Mouse (Mus musculus) limb, embryonic 15.5 days (tissue): ENCODE measurements around the gene Psmd14. TPM values are rescaled to one million over a fixed set of nuclear protein-coding genes. Genes with fewer than 3 reads are reported as not detected.

Experiments
- ATAC-seq: fragments of 200-750 bp; cut with Nextera tagmentation; 2 replicates; pipeline ENCODE4 v1.8.0; 2017; ENCODE audit warnings: low read depth, moderate TSS enrichment; ENCODE audit not compliant: insufficient number of reproducible peaks, low FRiP score, low TSS enrichment
- H3K27ac ChIP-seq: fragments of 300-500 bp; sonication (generic); 2 replicates; pipeline ENCODE4 v1.5.1; 2015; ENCODE audit warnings: moderate library complexity, mild to moderate bottlenecking, inconsistent platforms
- H3K27me3 ChIP-seq: fragments of 300-500 bp; sonication (generic); 2 replicates; pipeline ENCODE4 v1.6.1; 2015; ENCODE audit warnings: inconsistent platforms
- H3K36me3 ChIP-seq: fragments of 300-500 bp; sonication (generic); 2 replicates; pipeline ENCODE4 v1.6.1; 2015; ENCODE audit warnings: inconsistent platforms
- H3K4me1 ChIP-seq: fragments of 300-500 bp; sonication (generic); 2 replicates; pipeline ENCODE4 v1.6.1; 2015; ENCODE audit warnings: inconsistent platforms
- H3K4me2 ChIP-seq: fragments of 300-500 bp; sonication (generic); 2 replicates; pipeline ENCODE4 v1.6.1; 2015; ENCODE audit warnings: mild to moderate bottlenecking, inconsistent platforms
- H3K4me3 ChIP-seq: fragments of 300-500 bp; sonication (generic); 2 replicates; pipeline ENCODE4 v1.5.1; 2015; ENCODE audit warnings: mild to moderate bottlenecking, inconsistent platforms
- H3K9ac ChIP-seq: fragments of 300-500 bp; sonication (generic); 2 replicates; pipeline ENCODE4 v1.6.1; 2015; ENCODE audit warnings: inconsistent platforms
- H3K9me3 ChIP-seq: fragments of 300-500 bp; sonication (generic); 2 replicates; pipeline ENCODE4 v1.6.1; 2016; ENCODE audit warnings: inconsistent platforms
- WGBS: fragments of 180-500 bp; shearing (Covaris S2); methylation state at CpG from one replicate; pipeline ENCODE4 v1.1.7; 2015; 5-methylcytosine and 5-hydroxymethylcytosine counted together
- polyA plus RNA-seq: library from polyadenylated mRNA; unstranded; fragments of >200 nt; fragmentation: Nextera tagmentation; extraction: Ambion mirVana; gene quantifications from 2 replicates; pipeline ENCODE4 v1.2.1, GENCODE M21; 2015

Gene Psmd14
- polyA plus RNA-seq, 1 experiment from 2014 or later = 158 TPM

- 22% methylated on average over 2 of the region's 2 CpGs for WGBS
Measured at GRCm38 (mm10) chr2:61807781-61808180, 96.3 kb downstream of the Psmd14 start.

DNA sequence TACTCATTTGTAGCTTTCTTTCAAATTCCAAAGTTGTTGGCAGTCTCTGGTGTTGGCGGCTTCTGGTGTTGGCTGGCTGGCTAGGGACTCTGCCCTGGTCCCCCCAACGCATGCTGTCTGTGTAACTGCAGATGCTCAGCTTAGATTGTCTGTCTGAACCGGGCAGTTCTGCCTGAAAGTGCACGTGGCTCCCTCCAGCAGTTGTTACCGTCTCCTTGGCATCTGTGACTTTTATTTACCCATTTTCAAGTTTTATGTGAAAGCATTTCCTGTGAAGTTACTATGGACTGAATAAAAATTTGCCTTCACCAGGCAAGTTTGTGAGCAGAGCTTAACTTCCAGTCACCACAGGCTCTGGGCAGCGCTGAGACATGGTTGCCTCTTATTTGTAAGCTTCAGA is 97.3 kb downstream of the Psmd14 start:
- WGBS = 6% methylated on average over 6 of the region's 6 CpGs
- Histone ChIP-seq H3K9ac (no peak overlapping the region), H3K27ac (no peak overlapping the region), H3K27me3 (peaks cover 88% of the 10 kb centered on the region), H3K4me3 (no peak overlapping the region), H3K9me3 (no peaks in the 10 kb centered on the region), H3K36me3 (no peaks in the 10 kb centered on the region), H3K4me1 (peaks cover 34% of the 10 kb centered on the region), H3K4me2 (no peak overlapping the region)
- no peak for ATAC-seq

More at GRCm38 (mm10) chr2:61807781-61808180, 96.3 kb downstream of the Psmd14 start:
- no peak overlapping the region for H3K4me3 ChIP-seq
- H3K36me3 ChIP-seq = no peaks in the 10 kb centered on the region
- no peak overlapping the region for H3K27ac ChIP-seq
- no peaks in the 10 kb centered on the region for H3K9me3 ChIP-seq
- H3K27me3 ChIP-seq = peaks cover 90% of the 10 kb centered on the region
- peaks cover 43% of the 10 kb centered on the region for H3K4me1 ChIP-seq
- ATAC-seq = no peak
- no peak overlapping the region for H3K4me2 ChIP-seq
- H3K9ac ChIP-seq = no peak overlapping the region

- Histone ChIP-seq H3K36me3 (no peaks in the 10 kb centered on the region), H3K4me2 (no peak overlapping the region), H3K27ac (no peak overlapping the region), H3K4me3 (no peak overlapping the region), H3K9me3 (no peaks in the 10 kb centered on the region), H3K27me3 (peaks cover 87% of the 10 kb centered on the region), H3K4me1 (peaks cover 31% of the 10 kb centered on the region), H3K9ac (no peak overlapping the region)
- no peak for ATAC-seq
- WGBS = 3% methylated on average over 1 of the region's 1 CpGs
Measured at GRCm38 (mm10) chr2:61809381-61809780, 97.9 kb downstream of the Psmd14 start.

DNA sequence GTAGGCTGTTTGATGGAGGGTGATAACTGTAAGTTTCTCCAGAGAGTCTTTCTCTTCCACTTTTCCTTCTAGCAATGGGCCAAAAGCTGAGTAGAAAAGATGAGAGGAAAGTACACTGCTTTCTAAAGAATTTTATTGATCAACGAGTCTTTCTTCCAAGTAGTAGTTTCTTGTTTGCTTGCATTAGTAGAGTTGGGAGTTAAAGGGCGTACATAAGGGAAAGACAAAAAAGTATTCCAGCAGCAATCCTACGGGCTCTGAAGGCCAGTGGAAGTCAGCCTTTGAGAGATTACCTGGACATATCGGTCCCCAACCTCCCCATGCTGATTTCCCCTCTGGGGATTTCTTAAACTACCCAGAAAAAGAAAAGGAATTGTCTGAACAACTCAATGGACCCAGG is 99.3 kb downstream of the Psmd14 start:
- 53% methylated on average over 4 of the region's 4 CpGs for WGBS

GRCm38 (mm10) chr2:61811163-61811506 is 99.6 kb downstream of the Psmd14 start:
- Histone ChIP-seq H3K4me1 (peaks cover 32% of the 10 kb centered on the region), H3K36me3 (no peaks in the 10 kb centered on the region), H3K9ac (no peak overlapping the region), H3K27me3 (peaks cover 82% of the 10 kb centered on the region), H3K9me3 (no peaks in the 10 kb centered on the region), H3K4me3 (peak overlapping the region; percentile 54), H3K4me2 (peak overlapping the region; percentile 95), H3K27ac (no peak overlapping the region)
- no peak for ATAC-seq
- WGBS = 33% methylated on average over 8 of the region's 8 CpGs

More for the DNA sequence above, 99.3 kb downstream of the Psmd14 start:
- Histone ChIP-seq H3K36me3 (no peaks in the 10 kb centered on the region), H3K9me3 (no peaks in the 10 kb centered on the region), H3K9ac (no peak overlapping the region), H3K4me3 (no peak overlapping the region), H3K27ac (no peak overlapping the region), H3K4me1 (peaks cover 30% of the 10 kb centered on the region), H3K4me2 (no peak overlapping the region), H3K27me3 (peaks cover 82% of the 10 kb centered on the region)
- ATAC-seq = no peak

DNA sequence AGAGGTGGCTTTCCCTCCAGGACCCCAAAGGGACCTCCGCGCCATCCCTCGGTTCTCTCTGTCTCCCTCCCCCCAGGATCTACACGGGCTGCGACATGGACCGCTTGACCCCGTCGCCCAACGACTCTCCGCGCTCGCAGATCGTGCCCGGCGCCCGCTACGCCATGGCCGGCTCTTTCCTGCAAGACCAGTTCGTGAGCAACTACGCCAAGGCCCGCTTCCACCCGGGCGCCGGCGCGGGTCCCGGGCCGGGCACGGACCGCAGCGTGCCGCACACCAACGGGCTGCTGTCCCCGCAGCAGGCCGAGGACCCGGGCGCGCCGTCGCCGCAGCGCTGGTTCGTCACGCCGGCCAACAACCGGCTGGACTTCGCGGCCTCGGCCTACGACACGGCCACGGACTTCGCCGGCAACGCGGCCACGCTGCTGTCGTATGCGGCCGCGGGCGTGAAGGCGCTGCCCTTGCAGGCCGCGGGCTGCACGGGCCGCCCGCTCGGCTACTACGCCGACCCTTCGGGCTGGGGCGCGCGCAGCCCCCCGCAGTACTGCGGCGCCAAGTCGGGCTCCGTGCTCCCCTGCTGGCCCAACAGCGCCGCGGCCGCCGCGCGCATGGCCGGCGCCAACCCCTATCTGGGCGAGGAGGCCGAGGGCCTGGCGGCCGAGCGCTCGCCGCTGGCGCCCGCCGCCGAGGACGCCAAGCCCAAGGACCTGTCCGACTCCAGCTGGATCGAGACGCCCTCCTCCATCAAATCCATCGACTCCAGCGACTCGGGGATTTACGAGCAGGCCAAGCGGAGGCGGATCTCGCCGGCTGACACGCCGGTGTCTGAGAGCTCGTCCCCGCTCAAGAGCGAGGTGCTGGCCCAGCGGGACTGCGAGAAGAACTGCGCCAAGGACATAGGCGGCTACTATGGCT is 100.3 kb downstream of the Psmd14 start:
- H3K27me3 ChIP-seq = peaks cover 77% of the 10 kb centered on the region
- no peaks in the 10 kb centered on the region for H3K9me3 ChIP-seq
- H3K36me3 ChIP-seq = no peaks in the 10 kb centered on the region
- peak overlapping the region; percentile 55 for H3K9ac ChIP-seq
- ATAC-seq = peak; percentile 45; the same call in 1 of the 2 replicates
- H3K4me3 ChIP-seq = peak overlapping the region; percentile 54
- WGBS = under 1% methylated on average over 115 of the region's 121 CpGs
- no peak overlapping the region for H3K27ac ChIP-seq
- peaks cover 32% of the 10 kb centered on the region for H3K4me1 ChIP-seq
- H3K4me2 ChIP-seq = peak overlapping the region; percentile 95

DNA sequence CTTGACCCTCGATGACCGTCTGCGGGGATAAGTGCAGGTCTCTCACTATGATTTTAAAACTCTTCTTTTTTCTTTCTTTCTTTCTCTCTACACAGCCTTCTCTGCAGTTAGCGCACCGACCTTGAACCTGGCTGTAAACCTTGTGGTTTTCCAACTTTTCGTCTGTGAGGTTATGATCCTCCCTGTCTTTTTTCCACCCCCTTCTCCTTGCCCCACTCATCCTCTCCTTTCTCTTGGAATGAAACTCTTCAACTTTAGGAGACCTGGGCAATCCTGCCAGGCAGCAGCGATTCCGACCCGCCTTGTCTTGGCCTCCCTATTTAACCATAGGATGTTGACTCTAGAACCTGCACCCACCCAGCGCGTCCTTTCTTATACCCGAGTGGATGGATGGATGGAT is 101.0 kb downstream of the Psmd14 start:
- H3K27me3 ChIP-seq = peaks cover 70% of the 10 kb centered on the region
- ATAC-seq = no peak
- no peaks in the 10 kb centered on the region for H3K36me3 ChIP-seq
- peak overlapping the region; percentile 95 for H3K4me2 ChIP-seq
- H3K27ac ChIP-seq = no peak overlapping the region
- no peaks in the 10 kb centered on the region for H3K9me3 ChIP-seq
- H3K9ac ChIP-seq = peak overlapping the region; percentile 55
- 16% methylated on average over 12 of the region's 12 CpGs for WGBS
- peak overlapping the region; percentile 54 for H3K4me3 ChIP-seq
- peaks cover 29% of the 10 kb centered on the region for H3K4me1 ChIP-seq

GRCm38 (mm10) chr2:61813106-61813505 is 101.6 kb downstream of the Psmd14 start:
- no peaks in the 10 kb centered on the region for H3K36me3 ChIP-seq
- H3K4me1 ChIP-seq = peaks cover 29% of the 10 kb centered on the region
- no peak overlapping the region for H3K4me3 ChIP-seq
- H3K27me3 ChIP-seq = peaks cover 67% of the 10 kb centered on the region
- no peak for ATAC-seq
- H3K4me2 ChIP-seq = no peak overlapping the region
- H3K27ac ChIP-seq = no peak overlapping the region
- no peak overlapping the region for H3K9ac ChIP-seq
- WGBS = 18% methylated on average over 6 of the region's 6 CpGs
- no peaks in the 10 kb centered on the region for H3K9me3 ChIP-seq

GRCm38 (mm10) chr2:61813521-61813920 is 102.0 kb downstream of the Psmd14 start:
- peaks cover 29% of the 10 kb centered on the region for H3K4me1 ChIP-seq

DNA sequence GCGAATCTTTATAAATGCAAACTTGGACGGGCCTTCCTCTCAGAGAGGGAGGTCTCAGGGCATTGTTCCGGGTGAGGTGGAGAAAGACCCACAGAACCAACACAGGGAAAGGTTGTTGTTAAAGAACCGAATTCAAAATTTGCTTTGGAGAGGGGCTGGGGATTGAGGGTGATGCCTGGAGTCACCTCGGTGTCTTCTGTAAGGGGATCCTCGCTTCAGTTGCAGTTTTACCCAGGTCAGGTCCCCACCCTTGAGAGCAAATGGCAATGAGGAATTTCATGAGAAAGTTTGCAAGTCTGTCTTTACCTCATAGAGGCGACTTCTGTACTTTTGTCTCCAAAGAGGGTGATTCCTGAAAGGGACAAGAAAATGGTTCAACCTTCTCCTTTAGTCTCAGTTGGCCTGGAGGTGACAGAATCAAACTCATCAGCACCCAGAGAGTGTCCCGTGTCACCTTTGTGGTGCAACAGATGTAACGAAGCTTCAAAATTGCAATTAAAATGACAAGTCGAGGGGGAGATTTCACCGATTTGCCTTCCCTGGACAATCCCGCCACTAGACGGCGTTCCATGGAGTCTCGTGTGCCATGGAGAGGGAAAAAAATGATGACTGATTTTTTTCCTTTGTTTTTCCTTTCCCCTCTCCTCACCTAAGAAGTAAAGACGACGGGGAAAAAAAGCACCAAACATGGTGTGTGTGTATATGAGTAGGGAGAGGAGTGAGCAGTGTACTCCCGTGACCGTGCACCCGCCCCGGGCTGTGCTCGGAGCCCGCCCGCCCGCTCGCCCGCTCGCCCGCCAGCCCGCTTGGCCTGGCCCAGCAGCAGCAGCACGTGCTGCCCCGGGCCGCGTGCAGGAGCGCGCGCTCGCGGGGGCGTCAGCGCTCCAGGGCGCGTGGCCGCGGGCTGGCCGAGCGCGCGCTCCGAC is 103.3 kb downstream of the Psmd14 start:
- H3K4me1 ChIP-seq = peaks cover 29% of the 10 kb centered on the region
- H3K4me3 ChIP-seq = peak overlapping the region; percentile 45
- 0 out of 2 replicates have a peak overlapping the region, but pooled peaks have one; percentile 54 for H3K9ac ChIP-seq
- H3K27ac ChIP-seq = 0 out of 2 replicates have a peak overlapping the region, but pooled peaks have one; percentile 75
- WGBS = 5% methylated on average over 40 of the region's 50 CpGs
- peak; percentile 64; the same call in 1 of the 2 replicates for ATAC-seq
- H3K27me3 ChIP-seq = peaks cover 52% of the 10 kb centered on the region
- H3K9me3 ChIP-seq = no peaks in the 10 kb centered on the region
- peak overlapping the region; percentile 88 for H3K4me2 ChIP-seq
- no peaks in the 10 kb centered on the region for H3K36me3 ChIP-seq

More at GRCm38 (mm10) chr2:61813521-61813920, 102.0 kb downstream of the Psmd14 start:
- Histone ChIP-seq H3K4me2 (no peak overlapping the region), H3K9ac (no peak overlapping the region), H3K9me3 (no peaks in the 10 kb centered on the region), H3K27me3 (peaks cover 65% of the 10 kb centered on the region), H3K36me3 (no peaks in the 10 kb centered on the region), H3K27ac (no peak overlapping the region), H3K4me3 (no peak overlapping the region)
- 20% methylated on average over 1 of the region's 1 CpGs for WGBS
- ATAC-seq = no peak

- Histone ChIP-seq H3K27me3 (peaks cover 43% of the 10 kb centered on the region), H3K4me2 (peak overlapping the region; percentile 88), H3K27ac (peak overlapping the region; percentile 75), H3K9ac (peak overlapping the region; percentile 54), H3K4me1 (peaks cover 29% of the 10 kb centered on the region), H3K4me3 (peak overlapping the region; percentile 45), H3K9me3 (no peaks in the 10 kb centered on the region), H3K36me3 (no peaks in the 10 kb centered on the region)
- ATAC-seq = peak; percentile 62
- 7% methylated on average over 66 of the region's 66 CpGs for WGBS
Measured at GRCm38 (mm10) chr2:61815583-61816313, 104.3 kb downstream of the Psmd14 start.
